Mouse (Mus musculus) forebrain, embryonic 11.5 days (tissue): ENCODE measurements around the gene Impad1. TPM values are rescaled to one million over a fixed set of nuclear protein-coding genes. Genes with fewer than 3 reads are reported as not detected.

Source experiments
- ATAC-seq: fragments of 200-750 bp; cut with Nextera tagmentation; replicated peaks from 2 replicates; pipeline ENCODE4 v1.8.0; 2017; ENCODE audit warnings: moderate TSS enrichment; ENCODE audit not compliant: low FRiP score
- DNase-seq: peaks from one replicate; pipeline ENCODE4 v3.0.0-alpha.2; 2017; ENCODE audit warnings: low spot score
- H3K27ac ChIP-seq: fragments of 300-500 bp; sonication (generic); 2 replicates; pipeline ENCODE4 v1.5.1; 2014; ENCODE audit warnings: low read depth, low read length
- H3K27me3 ChIP-seq: fragments of 300-500 bp; sonication (generic); 2 replicates; pipeline ENCODE4 v1.6.1; 2014; ENCODE audit warnings: mild to moderate bottlenecking, low read length, mixed read lengths; ENCODE audit not compliant: control insufficient read depth, insufficient read depth
- H3K36me3 ChIP-seq: fragments of 300-500 bp; sonication (generic); 2 replicates; pipeline ENCODE4 v1.6.1; 2014; ENCODE audit warnings: mild to moderate bottlenecking, low read length, moderate library complexity, mixed read lengths; ENCODE audit not compliant: control insufficient read depth, insufficient read depth
- H3K4me1 ChIP-seq: fragments of 300-500 bp; sonication (generic); replicated peaks from 2 replicates; pipeline ENCODE4 v1.6.1; 2014; ENCODE audit warnings: low read length, mixed read lengths; ENCODE audit not compliant: control insufficient read depth, insufficient read depth
- H3K4me2 ChIP-seq: fragments of 300-500 bp; sonication (generic); 2 replicates; pipeline ENCODE4 v1.6.1; 2014; ENCODE audit warnings: low read depth, mild to moderate bottlenecking, low read length, moderate library complexity, mixed read lengths; ENCODE audit not compliant: severe bottlenecking
- H3K4me3 ChIP-seq: fragments of 300-500 bp; sonication (generic); 2 replicates; pipeline ENCODE4 v1.5.1; 2014; ENCODE audit warnings: low read depth, low read length
- H3K9ac ChIP-seq: fragments of 300-500 bp; sonication (generic); 2 replicates; pipeline ENCODE4 v1.6.1; 2014; ENCODE audit warnings: low read length
- H3K9me3 ChIP-seq: fragments of 300-500 bp; sonication (generic); 2 replicates; pipeline ENCODE4 v1.6.1; 2016; ENCODE audit warnings: low read length, mixed read lengths; ENCODE audit not compliant: control insufficient read depth
- WGBS: fragments of 180-500 bp; shearing (Covaris S2); extraction: QIAGEN DNeasy Blood & Tissue Kit; methylation state at CpG from one replicate; pipeline ENCODE4 v1.1.7; 2014; 5-methylcytosine and 5-hydroxymethylcytosine counted together
- polyA plus RNA-seq: library from polyadenylated mRNA; unstranded; fragments of >200 nt; fragmentation: Nextera tagmentation; extraction: Ambion mirVana; gene quantifications from 2 replicates; pipeline ENCODE4 v1.2.1, GENCODE M21; 2014

The Impad1 gene
- polyA plus RNA-seq, 1 experiment from 2014 or later, result 55.7 TPM

DNA sequence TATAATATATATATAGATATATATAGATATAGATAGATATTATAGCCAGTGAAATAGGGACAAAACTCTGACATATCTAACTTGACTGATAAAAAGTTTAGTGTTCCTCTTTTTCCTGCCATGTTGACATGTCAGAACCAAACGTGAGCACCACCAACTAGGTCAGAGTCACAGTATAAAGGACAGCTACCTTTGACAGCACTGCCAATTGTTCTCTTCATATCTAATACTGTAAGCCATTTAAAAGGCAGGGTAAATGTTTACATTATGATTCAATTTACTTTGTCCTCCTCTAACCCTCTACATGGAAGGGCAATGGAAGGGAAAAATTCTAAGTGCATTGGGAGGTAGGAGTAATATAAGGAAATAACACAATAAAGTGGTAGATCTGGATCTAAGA is 8.8 kb downstream of the Impad1 start:
- Histone ChIP-seq H3K4me2 (no peak overlapping the region), H3K4me3 (no peak overlapping the region), H3K27me3 (no peaks in the 10 kb centered on the region), H3K27ac (no peak overlapping the region), H3K36me3 (no peaks in the 10 kb centered on the region; the same call in 1 of the 2 replicates), H3K9me3 (no peaks in the 10 kb centered on the region; the same call in 1 of the 2 replicates), H3K4me1 (no peaks in the 10 kb centered on the region), H3K9ac (no peak overlapping the region)
- DNase-seq, result no peak
- ATAC-seq, result no peak
- WGBS, result 92% methylated on average over 1 of the region's 1 CpGs

DNA sequence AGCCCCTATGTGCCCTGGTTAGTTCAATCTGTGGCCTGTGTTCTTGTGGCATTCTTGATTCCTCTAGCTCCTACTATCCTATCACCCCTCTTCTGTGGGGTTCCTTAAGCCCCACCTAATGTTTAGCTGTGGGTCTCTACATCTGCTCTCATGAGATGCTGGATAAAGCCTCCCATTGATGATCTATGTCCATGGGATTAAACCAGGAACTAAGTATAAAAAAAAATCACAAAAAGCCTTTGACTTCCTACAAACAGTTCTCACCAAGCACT is 9.5 kb downstream of the Impad1 start:
- DNase-seq (no peak), ATAC-seq (no peak)
- Histone ChIP-seq H3K9ac (no peak overlapping the region), H3K36me3 (no peaks in the 10 kb centered on the region; the same call in 1 of the 2 replicates), H3K27me3 (no peaks in the 10 kb centered on the region), H3K4me1 (no peaks in the 10 kb centered on the region), H3K4me2 (no peak overlapping the region), H3K9me3 (no peaks in the 10 kb centered on the region; the same call in 1 of the 2 replicates), H3K4me3 (no peak overlapping the region), H3K27ac (no peak overlapping the region)

DNA sequence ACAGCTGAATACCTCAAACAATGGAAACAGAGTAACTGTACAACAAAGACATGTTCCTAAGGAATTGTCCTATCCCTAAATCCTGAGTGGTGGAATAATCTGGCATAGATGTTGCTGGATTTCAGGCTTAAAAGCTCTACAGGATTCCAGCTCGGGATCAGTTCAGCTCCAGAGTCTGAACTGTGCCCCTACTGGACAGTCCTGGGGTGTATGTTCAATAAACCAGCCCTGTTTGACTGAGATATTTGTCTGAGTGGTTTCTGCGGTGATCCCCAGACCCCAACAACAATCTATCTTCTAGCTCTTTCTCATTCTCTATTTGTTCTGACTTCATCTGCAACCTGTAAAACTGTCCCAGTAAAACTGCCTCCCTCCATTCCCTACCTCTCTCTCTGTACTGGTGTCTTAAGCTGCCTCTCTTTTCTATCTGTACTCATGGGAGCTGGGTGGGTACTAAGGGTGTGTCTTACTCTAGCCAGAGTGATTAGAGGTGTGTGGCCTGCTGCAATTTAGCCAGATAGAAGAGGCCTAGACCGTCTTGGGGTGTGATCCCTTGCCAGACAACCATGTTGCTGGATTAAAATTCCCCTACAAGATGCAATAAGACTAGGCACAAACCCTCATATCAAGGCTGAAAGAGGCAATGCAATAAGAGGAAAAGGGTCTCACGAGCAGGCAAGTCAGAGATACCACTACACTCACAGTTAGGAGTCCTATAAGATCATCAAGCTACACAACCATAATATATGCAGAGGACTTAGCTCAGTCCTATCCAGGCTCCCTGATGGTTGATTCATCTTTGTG is 10.1 kb downstream of the Impad1 start:
- no peaks in the 10 kb centered on the region; the same call in 1 of the 2 replicates for H3K9me3 ChIP-seq
- H3K27ac ChIP-seq, result no peak overlapping the region
- ATAC-seq, result no peak
- DNase-seq, result no peak
- no peaks in the 10 kb centered on the region for H3K4me1 ChIP-seq
- 93% methylated on average over 4 of the region's 4 CpGs for WGBS
- no peak overlapping the region for H3K9ac ChIP-seq
- H3K36me3 ChIP-seq, result no peaks in the 10 kb centered on the region; the same call in 1 of the 2 replicates
- H3K4me3 ChIP-seq, result no peak overlapping the region
- H3K27me3 ChIP-seq, result no peaks in the 10 kb centered on the region
- no peak overlapping the region for H3K4me2 ChIP-seq

DNA sequence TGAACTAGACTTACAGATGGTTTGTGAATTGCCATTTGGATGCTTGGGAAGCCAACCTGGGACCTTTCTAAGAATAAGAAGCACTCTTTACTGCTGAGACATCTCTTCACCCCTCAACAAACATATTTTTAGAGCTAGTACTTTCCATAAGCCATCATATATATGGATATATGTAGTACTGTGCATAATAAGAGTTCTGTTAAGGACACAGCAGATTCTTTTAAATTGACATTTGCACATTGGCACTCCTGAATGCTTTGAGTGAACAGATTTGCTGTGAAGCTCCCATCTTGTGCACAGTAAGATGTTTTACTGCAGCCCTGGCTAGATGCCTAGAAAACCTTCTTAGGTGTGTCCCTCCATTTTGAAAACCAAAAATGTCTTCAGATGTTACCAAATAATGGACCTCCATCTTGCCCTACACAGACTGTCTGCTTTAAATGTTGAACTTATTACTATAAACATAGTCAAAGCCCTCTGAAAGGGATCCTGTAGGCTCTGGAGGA is 13.8 kb downstream of the Impad1 start:
- H3K36me3 ChIP-seq, result peaks cover 3% of the 10 kb centered on the region
- no peak overlapping the region for H3K27ac ChIP-seq
- H3K9me3 ChIP-seq, result no peaks in the 10 kb centered on the region; the same call in 1 of the 2 replicates
- H3K9ac ChIP-seq, result no peak overlapping the region
- no peak for ATAC-seq
- no peaks in the 10 kb centered on the region for H3K4me1 ChIP-seq
- H3K4me2 ChIP-seq, result no peak overlapping the region
- H3K4me3 ChIP-seq, result no peak overlapping the region
- no peaks in the 10 kb centered on the region for H3K27me3 ChIP-seq
- DNase-seq, result no peak

DNA sequence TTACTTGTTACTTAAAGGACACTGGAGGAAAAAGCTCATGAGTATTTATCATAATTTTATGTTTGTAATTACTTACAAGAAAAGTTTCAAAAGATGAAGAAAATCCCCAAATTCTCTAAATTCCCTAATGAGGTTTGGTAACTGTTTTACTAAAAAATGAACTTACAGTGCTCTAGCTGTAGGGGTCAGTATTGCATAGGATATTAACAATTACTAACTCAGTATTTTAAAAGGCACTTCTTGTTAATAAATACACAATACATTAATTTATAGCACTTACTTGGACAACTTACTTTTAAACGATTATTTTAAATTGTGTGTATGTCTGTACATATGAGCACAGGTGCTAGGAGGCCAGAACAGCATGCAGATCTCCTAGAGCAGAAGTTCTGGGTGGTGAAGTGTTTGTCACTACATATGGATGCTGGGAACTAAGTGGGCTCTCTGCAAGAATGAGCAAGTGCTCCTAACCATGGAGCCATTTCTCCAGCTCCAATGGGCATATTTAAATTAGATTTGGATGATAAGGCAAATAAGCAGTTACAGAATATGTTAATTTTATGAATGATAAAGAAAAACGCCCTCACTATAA is 21.5 kb downstream of the Impad1 start:
- Histone ChIP-seq H3K9me3 (no peaks in the 10 kb centered on the region), H3K27me3 (no peaks in the 10 kb centered on the region), H3K4me2 (no peak overlapping the region), H3K4me1 (no peaks in the 10 kb centered on the region), H3K36me3 (peaks cover 11% of the 10 kb centered on the region), H3K4me3 (no peak overlapping the region), H3K27ac (no peak overlapping the region), H3K9ac (no peak overlapping the region)
- ATAC-seq (peak; percentile 55; the same call in 1 of the 2 replicates), DNase-seq (no peak)
- 87% methylated on average over 2 of the region's 2 CpGs for WGBS

DNA sequence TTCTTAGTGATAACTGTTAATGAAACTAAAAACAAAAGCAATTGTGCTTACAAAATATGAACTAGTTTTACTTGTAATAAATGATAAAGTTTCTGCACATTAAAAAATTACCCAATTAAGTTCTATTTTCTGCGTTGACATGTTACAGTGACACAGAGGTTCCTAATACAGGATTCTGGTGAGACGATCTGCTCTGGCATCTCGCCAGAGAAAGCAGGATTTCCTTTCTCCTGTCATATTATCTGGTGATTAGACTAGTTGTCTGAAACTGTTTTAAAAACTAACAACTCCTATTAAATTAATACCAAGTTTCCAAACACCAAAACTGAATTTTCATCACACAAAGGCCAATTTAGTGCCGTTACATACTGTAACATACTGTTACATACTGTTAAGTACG is 27.3 kb downstream of the Impad1 start:
- Histone ChIP-seq H3K4me1 (no peaks in the 10 kb centered on the region), H3K4me2 (no peak overlapping the region), H3K27me3 (no peaks in the 10 kb centered on the region), H3K4me3 (no peak overlapping the region), H3K27ac (no peak overlapping the region), H3K9ac (no peak overlapping the region), H3K36me3 (peaks cover 9% of the 10 kb centered on the region; the same call in 1 of the 2 replicates), H3K9me3 (no peaks in the 10 kb centered on the region)
- ATAC-seq (no peak), DNase-seq (no peak)
- 88% methylated on average over 5 of the region's 5 CpGs for WGBS

DNA sequence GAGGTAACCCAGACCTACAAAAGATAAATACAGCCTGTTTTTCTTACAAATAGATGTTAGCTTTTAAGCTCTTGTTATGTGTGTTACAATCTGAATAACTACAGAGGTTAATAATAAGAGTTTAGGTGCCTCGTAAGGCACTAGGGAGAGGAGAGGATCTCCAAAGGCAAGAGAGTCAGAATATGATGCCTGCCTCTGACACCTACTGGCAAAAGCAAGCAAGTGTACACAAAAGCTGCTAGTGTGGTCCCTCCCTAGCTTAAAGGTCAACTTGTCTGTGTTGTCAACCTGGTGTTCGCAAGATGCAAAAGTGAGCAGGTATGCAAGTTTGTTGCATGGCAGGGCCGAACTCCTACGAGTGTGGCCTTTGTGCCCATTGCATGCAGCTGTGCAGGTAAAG is 34.8 kb downstream of the Impad1 start:
- Histone ChIP-seq H3K4me2 (no peak overlapping the region), H3K9ac (no peak overlapping the region), H3K27ac (no peak overlapping the region), H3K27me3 (no peaks in the 10 kb centered on the region), H3K36me3 (no peaks in the 10 kb centered on the region), H3K4me1 (no peaks in the 10 kb centered on the region), H3K9me3 (no peaks in the 10 kb centered on the region), H3K4me3 (no peak overlapping the region)
- DNase-seq, result no peak
- no peak for ATAC-seq
- WGBS, result 88% methylated on average over 4 of the region's 4 CpGs

DNA sequence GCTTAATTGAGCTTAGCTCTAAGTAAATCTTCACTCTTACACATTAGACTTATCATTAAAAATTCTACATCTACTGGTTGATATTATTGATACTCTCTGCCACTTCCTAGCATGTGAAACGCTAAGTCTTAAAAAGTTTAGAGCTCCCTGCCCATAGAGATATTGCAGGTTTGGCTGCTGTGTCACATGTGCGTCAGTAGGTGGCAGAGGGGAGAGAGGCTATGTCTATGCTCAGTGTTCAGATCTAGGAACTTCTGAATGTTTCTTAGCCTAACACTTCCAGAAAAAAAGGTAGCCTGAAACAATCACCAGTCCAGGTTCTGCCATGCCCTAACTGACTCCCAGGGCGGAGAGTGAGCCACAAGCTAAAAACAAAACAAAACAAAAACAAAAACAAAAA is 63.7 kb downstream of the Impad1 start:
- H3K9ac ChIP-seq, result no peak overlapping the region
- ATAC-seq, result peak; percentile 60; the same call in 1 of the 2 replicates
- H3K9me3 ChIP-seq, result no peaks in the 10 kb centered on the region
- no peaks in the 10 kb centered on the region for H3K4me1 ChIP-seq
- no peak overlapping the region for H3K27ac ChIP-seq
- no peak overlapping the region for H3K4me2 ChIP-seq
- H3K36me3 ChIP-seq, result no peaks in the 10 kb centered on the region
- H3K27me3 ChIP-seq, result no peaks in the 10 kb centered on the region
- H3K4me3 ChIP-seq, result no peak overlapping the region
- DNase-seq, result no peak
- WGBS, result 56% methylated on average over 3 of the region's 3 CpGs
